Mouse (Mus musculus): ENCODE data around the gene Diaph2. TPM values are rescaled to one million over a fixed set of nuclear protein-coding genes. Genes with fewer than 3 reads are reported as not detected.
"Not testable (repeated sequence)": the region's sequence is repeated elsewhere in the genome, so short reads cannot be mapped to it uniquely, and the experiment has no call there.

Gene Diaph2
- polyA plus RNA-seq, 1 experiment from 2014 or later, result 4.3 TPM

- H3K9me3 ChIP-seq (replicated peaks; ENCODE audit: control insufficient read depth, low read length); ATAC-seq (replicated peaks; ENCODE audit: insufficient number of reproducible peaks, low FRiP score, low TSS enrichment); H3K4me3 ChIP-seq (ENCODE audit: low read depth, low read length); H3K4me1 ChIP-seq (ENCODE audit: control insufficient read depth, insufficient read depth, low read length); H3K27ac ChIP-seq (ENCODE audit: low read depth, low read length); H3K4me2 ChIP-seq; H3K36me3 ChIP-seq (ENCODE audit: control insufficient read depth, insufficient read depth, low read length); H3K27me3 ChIP-seq (ENCODE audit: control insufficient read depth, insufficient read depth, low read length); H3K9ac ChIP-seq (ENCODE audit: low read depth, low read length): not testable (repeated sequence)
- WGBS (ENCODE audit: insufficient replicate concordance), result 51% methylated on average over 3 of the region's 3 CpGs
These were observed 657.9 kb downstream of the Diaph2 start for GRCm38 (mm10) chrX:130407471-130407870.

DNA sequence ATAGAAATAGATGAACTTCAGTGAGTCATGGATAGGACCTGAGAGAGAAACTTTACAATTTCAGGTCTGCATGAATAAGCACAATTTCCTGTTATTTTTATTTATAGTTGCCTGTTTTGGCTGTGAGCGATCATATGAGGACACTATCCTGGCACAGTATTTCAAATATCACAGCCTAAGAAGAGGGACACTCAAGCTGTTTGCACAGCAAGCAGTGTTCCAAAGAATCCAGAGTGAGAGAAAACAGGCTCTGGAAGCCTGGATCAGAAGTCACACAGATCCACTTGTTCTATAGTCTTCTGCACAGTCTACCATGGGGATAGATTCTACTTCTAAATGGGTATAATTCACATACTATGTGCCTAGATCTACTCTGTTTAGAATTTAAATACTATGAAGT is 659.4 kb downstream of the Diaph2 start:
- no peak for ATAC-seq (replicated peaks; ENCODE audit: insufficient number of reproducible peaks, low FRiP score, low TSS enrichment)
- Histone ChIP-seq H3K9ac (ENCODE audit: low read depth, low read length) (no peak overlapping the region), H3K27me3 (ENCODE audit: control insufficient read depth, insufficient read depth, low read length) (no peaks in the 10 kb centered on the region), H3K4me2 (no peak overlapping the region), H3K27ac (ENCODE audit: low read depth, low read length) (no peak overlapping the region), H3K4me1 (ENCODE audit: control insufficient read depth, insufficient read depth, low read length) (no peaks in the 10 kb centered on the region), H3K4me3 (ENCODE audit: low read depth, low read length) (no peak overlapping the region), H3K36me3 (ENCODE audit: control insufficient read depth, insufficient read depth, low read length) (no peaks in the 10 kb centered on the region), H3K9me3 (replicated peaks; ENCODE audit: control insufficient read depth, low read length) (no peaks in the 10 kb centered on the region)
- 74% methylated on average over 1 of the region's 1 CpGs for WGBS (ENCODE audit: insufficient replicate concordance)

DNA sequence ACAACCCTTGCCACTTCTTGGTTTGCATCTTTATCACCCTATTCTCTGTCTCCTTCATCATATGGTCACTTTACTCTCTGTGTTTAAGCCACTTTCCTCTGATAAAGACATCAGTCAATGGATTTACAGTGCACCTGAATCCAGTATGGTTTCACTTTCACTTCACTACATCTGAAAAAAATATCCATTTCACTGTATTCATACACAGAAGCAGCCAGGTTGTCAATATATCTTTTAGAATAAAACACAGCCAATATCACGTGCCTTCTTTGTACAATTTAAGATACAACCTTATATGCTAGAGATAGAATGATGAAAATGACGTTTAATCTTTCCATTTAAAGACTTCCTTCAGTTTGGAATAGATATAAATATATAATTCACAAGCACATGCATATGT is 673.6 kb downstream of the Diaph2 start:
- Histone ChIP-seq H3K4me2 (no peak overlapping the region), H3K27me3 (ENCODE audit: control insufficient read depth, insufficient read depth, low read length) (no peaks in the 10 kb centered on the region), H3K9ac (ENCODE audit: low read depth, low read length) (no peak overlapping the region), H3K4me1 (ENCODE audit: control insufficient read depth, insufficient read depth, low read length) (no peaks in the 10 kb centered on the region), H3K9me3 (replicated peaks; ENCODE audit: control insufficient read depth, low read length) (no peaks in the 10 kb centered on the region), H3K27ac (ENCODE audit: low read depth, low read length) (no peak overlapping the region), H3K4me3 (ENCODE audit: low read depth, low read length) (no peak overlapping the region), H3K36me3 (ENCODE audit: control insufficient read depth, insufficient read depth, low read length) (no peaks in the 10 kb centered on the region)
- 74% methylated on average over 2 of the region's 2 CpGs for WGBS (ENCODE audit: insufficient replicate concordance)
- ATAC-seq (replicated peaks; ENCODE audit: insufficient number of reproducible peaks, low FRiP score, low TSS enrichment), result no peak

DNA sequence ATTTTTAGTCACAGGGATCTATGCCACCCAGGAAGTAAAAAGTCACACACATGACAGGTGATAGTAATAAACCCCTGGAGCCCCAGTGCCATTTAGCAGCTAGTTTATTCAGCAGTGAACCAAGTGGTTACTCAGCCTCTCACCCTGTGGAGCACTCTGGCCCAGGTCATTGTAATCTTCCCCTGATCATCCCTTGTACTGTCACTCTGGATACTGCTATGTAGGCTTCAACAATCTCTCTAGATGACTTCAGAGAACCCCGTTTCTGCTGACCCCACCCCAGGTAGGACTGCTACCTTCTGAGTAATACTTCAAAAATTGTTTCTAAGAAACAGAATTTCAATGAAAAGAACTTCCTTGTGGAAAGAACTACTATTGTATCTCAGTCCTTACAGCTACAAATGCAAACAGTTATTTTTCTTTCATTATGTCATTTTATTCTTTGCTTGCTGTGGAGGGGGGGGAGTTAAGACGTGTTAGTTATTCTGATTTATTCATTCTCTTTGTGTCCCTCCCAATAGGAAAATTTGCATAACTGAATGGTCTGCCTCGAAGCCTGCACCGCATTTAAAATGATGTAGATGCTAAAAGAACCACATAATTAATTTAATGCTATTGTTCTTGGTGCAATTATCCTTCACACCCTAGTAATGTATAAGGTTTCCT is 702.4 kb downstream of the Diaph2 start:
- WGBS (ENCODE audit: insufficient replicate concordance), result 66% methylated on average over 4 of the region's 4 CpGs
- no peak overlapping the region for H3K9ac ChIP-seq (ENCODE audit: low read depth, low read length)
- no peaks in the 10 kb centered on the region for H3K4me1 ChIP-seq (ENCODE audit: control insufficient read depth, insufficient read depth, low read length)
- no peaks in the 10 kb centered on the region for H3K36me3 ChIP-seq (ENCODE audit: control insufficient read depth, insufficient read depth, low read length)
- no peak for ATAC-seq (replicated peaks; ENCODE audit: insufficient number of reproducible peaks, low FRiP score, low TSS enrichment)
- no peaks in the 10 kb centered on the region for H3K9me3 ChIP-seq (replicated peaks; ENCODE audit: control insufficient read depth, low read length)
- no peak overlapping the region for H3K4me3 ChIP-seq (ENCODE audit: low read depth, low read length)
- H3K27me3 ChIP-seq (ENCODE audit: control insufficient read depth, insufficient read depth, low read length), result no peaks in the 10 kb centered on the region
- no peak overlapping the region for H3K4me2 ChIP-seq
- H3K27ac ChIP-seq (ENCODE audit: low read depth, low read length), result no peak overlapping the region

DNA sequence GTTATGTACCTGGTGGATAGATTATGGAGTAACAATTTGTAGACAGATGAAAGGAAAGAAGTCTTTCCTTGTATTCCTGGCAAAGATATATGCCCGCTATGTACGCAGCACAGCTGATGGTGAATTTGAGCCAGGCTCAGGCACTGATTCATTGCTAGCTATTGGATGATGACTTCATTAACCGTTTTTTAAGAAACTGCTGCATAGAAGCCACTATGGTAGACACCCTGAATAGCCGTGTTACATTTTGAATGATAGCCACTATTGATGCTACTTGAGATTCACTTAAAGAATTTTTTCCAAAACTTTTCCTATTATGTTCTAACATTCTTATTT is 702.9 kb downstream of the Diaph2 start:
- Histone ChIP-seq H3K36me3 (ENCODE audit: control insufficient read depth, insufficient read depth, low read length) (no peaks in the 10 kb centered on the region), H3K9ac (ENCODE audit: low read depth, low read length) (no peak overlapping the region), H3K27me3 (ENCODE audit: control insufficient read depth, insufficient read depth, low read length) (no peaks in the 10 kb centered on the region), H3K4me3 (ENCODE audit: low read depth, low read length) (no peak overlapping the region), H3K27ac (ENCODE audit: low read depth, low read length) (no peak overlapping the region), H3K9me3 (replicated peaks; ENCODE audit: control insufficient read depth, low read length) (no peaks in the 10 kb centered on the region), H3K4me2 (no peak overlapping the region), H3K4me1 (ENCODE audit: control insufficient read depth, insufficient read depth, low read length) (no peaks in the 10 kb centered on the region)
- 81% methylated on average over 4 of the region's 4 CpGs for WGBS (ENCODE audit: insufficient replicate concordance)
- ATAC-seq (replicated peaks; ENCODE audit: insufficient number of reproducible peaks, low FRiP score, low TSS enrichment), result no peak

DNA sequence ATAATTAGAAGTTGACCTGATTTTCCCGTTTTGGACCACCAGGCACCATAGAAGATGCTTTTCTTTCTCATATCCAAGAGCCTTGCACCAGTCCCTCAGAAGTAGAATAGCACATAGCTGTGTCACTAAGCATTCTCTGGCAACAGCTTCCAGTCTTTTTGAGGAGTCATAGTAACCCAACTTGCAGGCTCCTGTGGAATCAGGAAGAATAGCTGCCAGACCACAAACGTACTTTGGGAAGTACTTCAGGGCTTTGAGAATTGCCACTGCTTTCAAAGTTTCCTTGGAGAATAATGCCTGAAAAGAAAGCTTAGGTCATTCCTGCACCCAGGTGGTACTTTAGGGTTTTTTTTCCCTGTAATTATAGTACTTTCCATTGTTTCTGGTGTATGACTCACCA is 723.6 kb downstream of the Diaph2 start:
- H3K36me3 ChIP-seq (ENCODE audit: control insufficient read depth, insufficient read depth, low read length), result no peaks in the 10 kb centered on the region

DNA sequence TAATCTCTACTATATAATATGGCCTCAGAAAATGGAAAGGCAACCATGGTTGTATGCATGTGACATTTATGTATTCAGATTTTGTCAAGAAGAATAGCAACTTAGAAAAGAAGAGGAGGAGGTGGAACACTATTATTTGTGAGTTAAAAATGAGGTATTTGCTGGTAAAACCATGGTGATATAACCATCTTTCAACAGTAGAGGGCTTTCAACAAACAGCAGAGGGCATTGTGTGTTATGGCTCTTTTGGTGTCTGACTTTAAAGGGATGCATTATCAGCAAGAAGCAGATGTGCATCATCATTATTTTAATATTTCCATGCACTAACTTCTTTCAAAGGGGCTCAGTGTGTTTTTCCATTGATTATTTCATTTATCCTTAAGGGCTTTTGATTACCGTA is 731.3 kb downstream of the Diaph2 start:
- 96% methylated on average over 1 of the region's 1 CpGs for WGBS (ENCODE audit: insufficient replicate concordance)
- Histone ChIP-seq H3K27ac (ENCODE audit: low read depth, low read length) (no peak overlapping the region), H3K9ac (ENCODE audit: low read depth, low read length) (no peak overlapping the region), H3K4me3 (ENCODE audit: low read depth, low read length) (no peak overlapping the region), H3K4me2 (no peak overlapping the region), H3K9me3 (replicated peaks; ENCODE audit: control insufficient read depth, low read length) (no peaks in the 10 kb centered on the region), H3K4me1 (ENCODE audit: control insufficient read depth, insufficient read depth, low read length) (no peaks in the 10 kb centered on the region), H3K27me3 (ENCODE audit: control insufficient read depth, insufficient read depth, low read length) (no peaks in the 10 kb centered on the region), H3K36me3 (ENCODE audit: control insufficient read depth, insufficient read depth, low read length) (no peaks in the 10 kb centered on the region)
- no peak for ATAC-seq (replicated peaks; ENCODE audit: insufficient number of reproducible peaks, low FRiP score, low TSS enrichment)

More for the DNA sequence above, 723.6 kb downstream of the Diaph2 start:
- no peaks in the 10 kb centered on the region for H3K27me3 ChIP-seq (ENCODE audit: control insufficient read depth, insufficient read depth, low read length)
- ATAC-seq (replicated peaks; ENCODE audit: insufficient number of reproducible peaks, low FRiP score, low TSS enrichment), result no peak
- H3K9ac ChIP-seq (ENCODE audit: low read depth, low read length), result no peak overlapping the region
- no peaks in the 10 kb centered on the region for H3K4me1 ChIP-seq (ENCODE audit: control insufficient read depth, insufficient read depth, low read length)
- H3K9me3 ChIP-seq (replicated peaks; ENCODE audit: control insufficient read depth, low read length), result no peaks in the 10 kb centered on the region
- no peak overlapping the region for H3K27ac ChIP-seq (ENCODE audit: low read depth, low read length)
- WGBS (ENCODE audit: insufficient replicate concordance), result 54% methylated on average over 2 of the region's 2 CpGs
- no peak overlapping the region for H3K4me2 ChIP-seq
- no peak overlapping the region for H3K4me3 ChIP-seq (ENCODE audit: low read depth, low read length)

GRCm38 (mm10) chrX:130502680-130503464 is 753.3 kb downstream of the Diaph2 start:
- Histone ChIP-seq H3K4me3 (ENCODE audit: low read depth, low read length) (no peak overlapping the region), H3K9me3 (replicated peaks; ENCODE audit: control insufficient read depth, low read length) (no peaks in the 10 kb centered on the region), H3K9ac (ENCODE audit: low read depth, low read length) (no peak overlapping the region), H3K4me1 (ENCODE audit: control insufficient read depth, insufficient read depth, low read length) (no peaks in the 10 kb centered on the region), H3K36me3 (ENCODE audit: control insufficient read depth, insufficient read depth, low read length) (no peaks in the 10 kb centered on the region), H3K4me2 (no peak overlapping the region), H3K27ac (ENCODE audit: low read depth, low read length) (no peak overlapping the region), H3K27me3 (ENCODE audit: control insufficient read depth, insufficient read depth, low read length) (no peaks in the 10 kb centered on the region)
- ATAC-seq (replicated peaks; ENCODE audit: insufficient number of reproducible peaks, low FRiP score, low TSS enrichment), result no peak
- 77% methylated on average over 12 of the region's 12 CpGs for WGBS (ENCODE audit: insufficient replicate concordance)

DNA sequence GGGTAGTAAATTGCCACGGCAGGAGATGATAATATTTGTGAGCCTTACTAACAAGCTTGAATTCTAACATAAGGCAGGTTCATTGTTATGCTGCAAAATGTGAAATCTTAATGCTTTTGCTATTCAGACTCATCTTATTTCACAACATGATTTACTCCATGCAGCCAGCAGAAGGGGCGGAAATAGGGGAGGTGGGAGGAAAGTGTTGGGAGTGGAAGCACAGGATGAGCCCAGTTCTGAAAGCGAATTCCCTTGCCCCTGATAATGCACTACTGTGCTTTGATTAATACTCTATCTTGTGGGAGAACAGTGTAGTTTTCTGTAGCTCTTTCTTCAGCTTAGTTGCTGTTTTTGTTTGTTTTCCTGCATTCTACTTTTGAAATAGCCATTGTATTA is 753.9 kb downstream of the Diaph2 start:
- H3K4me2 ChIP-seq, result no peak overlapping the region
- H3K27me3 ChIP-seq (ENCODE audit: control insufficient read depth, insufficient read depth, low read length), result no peaks in the 10 kb centered on the region
- WGBS (ENCODE audit: insufficient replicate concordance), result 65% methylated on average over 3 of the region's 3 CpGs
- no peak overlapping the region for H3K9ac ChIP-seq (ENCODE audit: low read depth, low read length)
- no peaks in the 10 kb centered on the region for H3K36me3 ChIP-seq (ENCODE audit: control insufficient read depth, insufficient read depth, low read length)
- H3K27ac ChIP-seq (ENCODE audit: low read depth, low read length), result no peak overlapping the region
- no peak for ATAC-seq (replicated peaks; ENCODE audit: insufficient number of reproducible peaks, low FRiP score, low TSS enrichment)
- H3K4me1 ChIP-seq (ENCODE audit: control insufficient read depth, insufficient read depth, low read length), result no peaks in the 10 kb centered on the region
- H3K9me3 ChIP-seq (replicated peaks; ENCODE audit: control insufficient read depth, low read length), result no peaks in the 10 kb centered on the region
- no peak overlapping the region for H3K4me3 ChIP-seq (ENCODE audit: low read depth, low read length)

Data from heart, embryonic 11.5 days (tissue).